Mouse (Mus musculus): ENCODE measurements at regions not wholly inside any gene's neighbourhood (a gene's known extent, or its start where the extent isn't known, plus 50 kb on each side); places are given as distances from the start of the nearest gene placed in this dataset.

GRCm38 (mm10) chr17:85889746-85890532 lies 201.9 kb upstream of the Six2 start:
- TF ChIP-seq POLR2A (IDR thresholded peaks at IDR 0.05; ENCODE audit: insufficient read depth, low read depth, low read length) (no peak), CTCF (IDR thresholded peaks at IDR 0.05) (no peak)
